Mouse (Mus musculus) midbrain, postnatal 0 days (tissue): ENCODE measurements around the gene Wnt11. TPM values are rescaled to one million over a fixed set of nuclear protein-coding genes. Genes with fewer than 3 reads are reported as not detected.

Source experiments
- ATAC-seq: fragments of 200-750 bp; cut with Nextera tagmentation; 2 replicates; pipeline ENCODE4 v1.8.0; 2017; ENCODE audit warnings: moderate number of reproducible peaks, mild to moderate bottlenecking, moderate TSS enrichment, moderate library complexity; ENCODE audit not compliant: low FRiP score
- DNase-seq: peaks from one replicate; pipeline ENCODE4 v3.0.0-alpha.2; 2015; ENCODE audit warnings: low spot score
- H3K27ac ChIP-seq: fragments of 300-500 bp; sonication (generic); 2 replicates; pipeline ENCODE4 v1.5.1; 2014; ENCODE audit warnings: low read depth, mild to moderate bottlenecking, low read length, mixed read lengths
- H3K27me3 ChIP-seq: fragments of 300-500 bp; sonication (generic); 2 replicates; pipeline ENCODE4 v1.6.1; 2014; ENCODE audit warnings: low read length, control low read depth, mixed read lengths; ENCODE audit not compliant: insufficient read depth
- H3K36me3 ChIP-seq: fragments of 300-500 bp; sonication (generic); 2 replicates; pipeline ENCODE4 v1.6.1; 2014; ENCODE audit warnings: low read length, control low read depth, mixed read lengths; ENCODE audit not compliant: insufficient read depth
- H3K4me1 ChIP-seq: fragments of 300-500 bp; sonication (generic); 2 replicates; pipeline ENCODE4 v1.6.1; 2014; ENCODE audit warnings: mild to moderate bottlenecking, control low read depth, antibody characterized with exemption, low read length, mixed read lengths; ENCODE audit not compliant: insufficient read depth
- H3K4me2 ChIP-seq: fragments of 300-500 bp; sonication (generic); 2 replicates; pipeline ENCODE4 v1.6.1; 2014; ENCODE audit warnings: low read depth, mild to moderate bottlenecking, low read length, mixed read lengths; ENCODE audit not compliant: poor library complexity, severe bottlenecking
- H3K4me3 ChIP-seq: fragments of 300-500 bp; sonication (generic); 2 replicates; pipeline ENCODE4 v1.5.1; 2014; ENCODE audit warnings: low read depth, mild to moderate bottlenecking, low read length, moderate library complexity
- H3K9ac ChIP-seq: fragments of 300-500 bp; sonication (generic); replicated peaks from 2 replicates; pipeline ENCODE4 v1.6.1; 2014; ENCODE audit warnings: mild to moderate bottlenecking, low read length, moderate library complexity, mixed read lengths; ENCODE audit not compliant: poor library complexity, severe bottlenecking
- H3K9me3 ChIP-seq: fragments of 300-500 bp; sonication (generic); 2 replicates; pipeline ENCODE4 v1.6.1; 2016; ENCODE audit warnings: low read length, control low read depth
- CTCF ChIP-seq: IDR thresholded peaks from 2 replicates; pipeline ENCODE4 v1.5.1; 2016; ENCODE audit warnings: antibody characterized with exemption, mild to moderate bottlenecking
- WGBS: fragments of 180-500 bp; shearing (Covaris S2); extraction: QIAGEN DNeasy Blood & Tissue Kit; methylation state at CpG from one replicate; pipeline ENCODE4 v1.1.7; 2014; 5-methylcytosine and 5-hydroxymethylcytosine counted together
- polyA plus RNA-seq: library from polyadenylated mRNA; unstranded; fragments of >200 nt; fragmentation: Nextera tagmentation; extraction: Ambion mirVana; gene quantifications from 2 replicates; pipeline ENCODE4 v1.2.1, GENCODE M21; 2015
- total RNA-seq: library from RNA; depleted of rRNA; stranded (reverse); fragments of >200 nt; gene quantifications from 2 replicates; pipeline ENCODE4 v1.2.3, GENCODE M21; 2014; rRNA removed

The Wnt11 gene
- total RNA-seq = 3.2 and 3.7 TPM in 2 replicates
- polyA plus RNA-seq = 1.8 and 1.9 TPM in 2 replicates

DNA sequence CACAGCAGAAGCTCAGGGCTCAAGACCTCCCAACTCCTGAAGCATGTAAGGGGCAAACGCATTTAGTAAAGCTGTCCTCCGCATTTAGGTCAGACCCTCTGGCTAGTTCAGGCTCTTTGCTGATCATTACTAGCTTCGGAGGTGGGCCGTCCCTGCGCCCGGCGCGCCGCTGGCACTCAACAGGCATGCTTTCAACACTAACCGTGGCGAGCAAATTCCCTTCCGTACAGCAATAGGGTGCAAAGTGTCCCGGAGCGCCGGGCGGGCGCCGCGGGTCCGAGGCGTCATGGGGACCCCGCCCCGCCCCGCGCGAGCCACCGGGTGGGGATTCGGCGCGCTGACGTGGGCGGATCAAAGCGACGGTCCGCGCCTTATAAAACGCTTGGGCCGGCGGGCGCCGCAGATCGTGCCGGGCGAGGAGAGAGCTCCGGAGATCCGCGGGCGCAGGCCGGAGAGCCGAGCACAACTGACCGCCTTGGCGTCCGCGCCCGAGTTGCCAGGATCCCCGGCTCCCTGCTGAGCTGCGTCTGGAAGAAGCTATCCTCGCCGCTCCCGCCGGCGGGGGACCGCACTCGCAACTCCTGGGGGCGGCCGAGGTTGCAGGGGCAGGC is at the start of gene Wnt11:
Gene Wnt11, plus strand, starts transcription at position 402 of the 611 bp plus-strand sequence.
- peak within 1 kb of the TSS; percentile 98 for H3K4me2 ChIP-seq
- peak within 1 kb of the TSS; percentile 53 for H3K4me3 ChIP-seq
- H3K4me1 ChIP-seq = peaks cover 14% of the 10 kb centered on the region; the same call in 1 of the 2 replicates
- ATAC-seq = no peak
- DNase-seq = peak; percentile 21
- H3K27me3 ChIP-seq = peaks cover 62% of the 10 kb centered on the region
- peak within 1 kb of the TSS; percentile 44; the same call in 1 of the 2 replicates for H3K9ac ChIP-seq
- H3K36me3 ChIP-seq = no peaks in the 10 kb centered on the region
- whole genome bisulfite sequencing = under 1% methylated on average over 65 of the region's 66 CpGs
- TF ChIP-seq CTCF = no peak
- no peak within 1 kb of the TSS for H3K27ac ChIP-seq
- no peaks in the 10 kb centered on the region for H3K9me3 ChIP-seq

DNA sequence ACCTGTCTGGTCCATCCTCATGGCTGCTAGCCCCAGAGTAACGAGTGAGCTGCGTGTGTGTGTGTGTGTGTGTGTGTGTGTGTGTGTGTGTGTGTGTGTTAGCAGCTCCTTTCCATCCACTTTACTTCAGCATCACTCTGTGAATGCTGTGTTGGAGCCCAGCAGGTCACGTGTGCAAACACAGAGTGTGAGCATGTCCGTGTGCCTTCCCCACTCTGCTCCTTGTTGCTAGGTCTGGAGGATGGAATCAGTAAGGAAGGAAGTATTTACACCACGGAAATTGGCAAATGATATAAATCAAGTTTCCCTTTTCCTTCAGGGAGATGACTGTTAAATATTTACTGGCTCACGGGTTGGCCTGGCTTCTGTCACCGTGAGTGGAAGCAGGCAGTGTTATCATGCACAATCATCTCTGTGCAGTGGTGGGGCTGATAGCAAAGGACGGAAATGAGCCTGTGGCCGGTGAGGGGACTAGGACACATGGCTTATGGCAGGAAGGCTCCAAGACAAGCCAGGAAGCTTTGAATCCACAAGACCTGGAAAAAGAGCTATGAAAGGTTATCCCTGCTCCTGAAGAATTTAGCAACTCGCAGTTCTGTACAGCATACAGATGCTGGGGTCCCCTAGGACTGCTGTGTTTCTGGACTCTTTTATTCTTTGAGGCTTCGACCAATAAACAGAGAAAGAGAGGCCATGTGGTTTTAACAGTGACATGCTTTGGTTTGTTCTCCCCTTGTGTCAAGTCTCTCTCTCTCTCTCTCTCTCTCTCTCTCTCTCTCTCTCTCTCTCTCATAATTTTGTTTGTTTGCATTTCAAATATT is 47.9 kb upstream of the Wnt11 start:
- H3K27me3 ChIP-seq = no peaks in the 10 kb centered on the region
- no peaks in the 10 kb centered on the region for H3K36me3 ChIP-seq
- DNase-seq (no peak), ATAC-seq (no peak)
- no peak overlapping the region for H3K27ac ChIP-seq
- 74% methylated on average over 11 of the region's 11 CpGs for WGBS
- H3K4me3 ChIP-seq = no peak overlapping the region
- no peak overlapping the region for H3K4me2 ChIP-seq
- TF ChIP-seq CTCF = no peak
- H3K9ac ChIP-seq = no peak overlapping the region
- peaks cover 12% of the 10 kb centered on the region; the same call in 1 of the 2 replicates for H3K4me1 ChIP-seq
- H3K9me3 ChIP-seq = no peaks in the 10 kb centered on the region

- Histone ChIP-seq H3K9me3 (no peaks in the 10 kb centered on the region), H3K9ac (no peak overlapping the region), H3K4me1 (peaks cover 11% of the 10 kb centered on the region; the same call in 1 of the 2 replicates), H3K4me2 (no peak overlapping the region), H3K27me3 (no peaks in the 10 kb centered on the region), H3K36me3 (no peaks in the 10 kb centered on the region), H3K27ac (no peak overlapping the region), H3K4me3 (no peak overlapping the region)
- DNase-seq = no peak
- 89% methylated on average over 7 of the region's 7 CpGs for WGBS
- no peak for ATAC-seq
- no peak for TF ChIP-seq CTCF
Measured at GRCm38 (mm10) chr7:98788721-98789120, 46.2 kb upstream of the Wnt11 start.

DNA sequence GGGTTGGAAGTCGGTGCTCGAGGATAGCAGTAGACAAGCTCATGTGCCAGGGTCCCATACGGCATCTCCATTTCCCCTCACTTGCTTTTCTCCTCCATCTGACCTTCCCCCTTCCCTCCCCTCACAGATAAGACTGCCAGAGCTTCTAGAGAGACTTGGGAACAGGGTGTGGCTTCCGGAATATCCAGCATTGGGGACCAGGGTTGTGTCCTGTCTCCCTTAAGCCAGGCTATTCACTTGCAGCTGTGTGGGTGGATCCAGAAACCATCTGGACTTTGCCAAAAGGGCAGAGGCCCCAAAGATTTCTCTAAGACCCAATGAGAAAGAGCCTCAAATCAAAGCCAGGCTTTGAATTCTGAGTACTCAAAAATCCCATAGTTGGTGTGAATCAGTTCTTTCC is 45.8 kb upstream of the Wnt11 start:
- H3K4me3 ChIP-seq = no peak overlapping the region
- TF ChIP-seq CTCF = no peak
- no peak overlapping the region for H3K9ac ChIP-seq
- no peaks in the 10 kb centered on the region for H3K27me3 ChIP-seq
- DNase-seq = no peak
- WGBS = 82% methylated on average over 4 of the region's 4 CpGs
- peaks cover 7% of the 10 kb centered on the region; the same call in 1 of the 2 replicates for H3K4me1 ChIP-seq
- no peak overlapping the region for H3K27ac ChIP-seq
- no peak for ATAC-seq
- no peaks in the 10 kb centered on the region for H3K9me3 ChIP-seq
- no peaks in the 10 kb centered on the region for H3K36me3 ChIP-seq
- no peak overlapping the region for H3K4me2 ChIP-seq

GRCm38 (mm10) chr7:98791864-98792263 is 43.0 kb upstream of the Wnt11 start:
- TF ChIP-seq CTCF = no peak
- Histone ChIP-seq H3K27me3 (no peaks in the 10 kb centered on the region), H3K4me3 (no peak overlapping the region), H3K4me1 (no peaks in the 10 kb centered on the region), H3K9me3 (no peaks in the 10 kb centered on the region), H3K9ac (no peak overlapping the region), H3K27ac (no peak overlapping the region), H3K36me3 (no peaks in the 10 kb centered on the region), H3K4me2 (no peak overlapping the region)
- DNase-seq (no peak), ATAC-seq (no peak)
- 76% methylated on average over 5 of the region's 5 CpGs for WGBS

GRCm38 (mm10) chr7:98793811-98794210 is 41.1 kb upstream of the Wnt11 start:
- no peak overlapping the region for H3K4me2 ChIP-seq
- no peak overlapping the region for H3K9ac ChIP-seq
- H3K27ac ChIP-seq = no peak overlapping the region
- H3K36me3 ChIP-seq = no peaks in the 10 kb centered on the region
- WGBS = 78% methylated on average over 5 of the region's 5 CpGs
- ATAC-seq = no peak
- no peaks in the 10 kb centered on the region for H3K27me3 ChIP-seq
- no peak for TF ChIP-seq CTCF
- H3K4me1 ChIP-seq = no peaks in the 10 kb centered on the region
- no peaks in the 10 kb centered on the region for H3K9me3 ChIP-seq
- no peak for DNase-seq
- no peak overlapping the region for H3K4me3 ChIP-seq
